Mouse (Mus musculus): ENCODE results near the gene Ubxn1.

Gene Ubxn1

DNA sequence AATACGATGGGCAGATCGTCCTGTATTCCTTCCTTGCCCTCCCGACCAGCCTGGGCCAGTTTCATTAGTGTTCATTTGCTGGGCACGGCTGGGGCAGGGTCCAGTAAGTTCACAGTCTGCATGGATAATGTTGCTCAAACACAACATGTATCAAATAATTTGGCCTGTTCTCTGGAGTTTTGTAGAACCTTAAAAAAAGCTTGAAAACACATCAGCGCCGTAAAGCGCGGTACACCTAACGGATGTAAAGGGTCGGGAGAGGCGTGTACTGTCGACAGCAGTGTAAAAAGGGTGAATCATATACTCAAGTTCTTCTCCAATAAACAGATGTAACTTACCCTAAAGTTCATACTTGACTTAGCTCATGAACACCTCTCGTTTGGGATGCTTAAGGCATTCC is 27.3 kb downstream of the Ubxn1 start:
- no peak for DNase-seq (ENCODE audit: low read depth, low spot score)

DNA sequence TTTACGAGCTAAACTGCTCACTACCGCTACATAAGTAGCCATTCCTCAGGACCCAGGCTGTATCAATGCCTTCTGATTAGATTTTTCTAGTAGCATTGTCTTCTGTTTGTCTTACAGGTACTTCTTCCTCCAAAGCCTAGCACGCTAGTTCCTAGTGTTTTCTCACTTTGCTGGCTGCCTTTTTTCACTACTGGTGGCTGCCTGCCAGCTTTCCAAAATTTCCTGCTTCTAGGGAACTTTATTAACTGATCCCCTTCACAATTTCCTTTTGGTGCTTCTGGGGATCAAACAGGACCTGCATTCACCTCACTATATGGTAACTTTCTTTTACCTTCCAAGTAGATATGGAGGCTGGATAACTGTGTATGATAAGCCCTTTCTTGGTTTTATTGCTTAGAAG is 27.8 kb downstream of the Ubxn1 start:
- no peak for DNase-seq (ENCODE audit: low read depth, low spot score)

- DNase-seq (ENCODE audit: low read depth, low spot score) = no peak
Observed at GRCm38 (mm10) chr19:8903412-8903811, 32.1 kb downstream of the Ubxn1 start.

DNA sequence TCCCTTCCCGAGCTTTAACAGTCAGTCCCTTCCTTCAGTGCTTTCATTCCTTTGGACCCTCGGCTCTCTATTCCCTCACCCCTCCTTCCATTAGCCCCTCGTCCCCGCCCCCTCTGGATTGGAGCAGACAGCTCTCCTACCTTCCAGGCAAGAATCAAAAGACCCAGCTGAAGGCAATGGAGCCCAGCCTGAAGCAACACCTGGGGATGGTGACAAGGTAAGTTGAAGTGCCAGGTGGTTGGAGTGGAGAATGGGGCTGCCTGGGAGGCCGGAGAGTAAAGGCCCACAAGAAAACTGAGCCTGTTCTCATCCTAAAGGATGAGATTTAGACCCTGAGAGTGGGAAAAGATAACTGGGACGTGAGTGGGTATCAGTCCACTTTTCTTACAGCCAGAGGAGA is 37.2 kb downstream of the Ubxn1 start:
- no peak for DNase-seq (ENCODE audit: low read depth, low spot score)

- no peak for DNase-seq (ENCODE audit: low read depth, low spot score)
Observed at GRCm38 (mm10) chr19:8911810-8912209, 40.5 kb downstream of the Ubxn1 start.

- no peak for DNase-seq (ENCODE audit: low read depth, low spot score)
Observed at GRCm38 (mm10) chr19:8914212-8914611, 42.9 kb downstream of the Ubxn1 start.

- no peak for DNase-seq (ENCODE audit: low read depth, low spot score)
Observed at GRCm38 (mm10) chr19:8919000-8919399, 47.7 kb downstream of the Ubxn1 start.

GRCm38 (mm10) chr19:8919684-8920072 is 48.4 kb downstream of the Ubxn1 start:
- DNase-seq (ENCODE audit: low read depth, low spot score) = no peak

GRCm38 (mm10) chr19:8920073-8920736 is 48.9 kb downstream of the Ubxn1 start, which contains the start of gene B3gat3:
TSS of gene B3gat3 (plus strand) at chr19:8920374.
- DNase-seq (ENCODE audit: low read depth, low spot score) = peak; percentile 86

DNA sequence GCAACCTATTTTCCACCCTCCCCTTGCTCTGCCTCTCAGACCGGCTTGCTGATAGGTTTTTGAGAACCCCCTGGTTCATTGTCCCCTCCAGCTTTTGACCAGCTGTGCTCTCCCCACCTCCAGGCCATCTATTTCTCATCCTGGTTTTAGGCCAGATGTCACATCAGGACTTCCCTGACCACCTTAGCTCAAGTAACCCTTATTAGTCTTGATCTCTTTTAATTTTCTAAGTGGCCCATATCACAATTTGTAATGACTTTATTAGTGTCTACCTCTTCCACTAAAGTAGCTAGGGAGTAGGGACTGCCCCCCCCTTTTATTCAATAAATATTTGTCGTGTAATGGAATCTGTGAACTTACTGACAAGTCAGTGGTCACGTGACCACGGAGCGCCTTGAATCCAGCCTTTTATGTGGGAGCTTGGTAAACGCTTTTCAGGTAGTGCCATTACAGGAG is 49.6 kb downstream of the Ubxn1 start:
- no peak for DNase-seq (ENCODE audit: low read depth, low spot score)

GRCm38 (mm10) chr19:8921741-8922140 is 50.4 kb downstream of the Ubxn1 start:
- no peak for DNase-seq (ENCODE audit: low read depth, low spot score)

Measured in embryo, embryonic 11.5 days (tissue).